Mouse (Mus musculus) right cerebral cortex, postnatal 25 days (tissue): ENCODE measurements around the gene Bicral.

Source experiments
- DNase-seq: peaks from one replicate; pipeline ENCODE4 v3.0.0; 2022

The Bicral gene

GRCm38 (mm10) chr17:46840304-46841010 lies 17.8 kb downstream of the Bicral start:
- no peak for DNase-seq

GRCm38 (mm10) chr17:46838396-46838920 lies 19.8 kb downstream of the Bicral start:
- no peak for DNase-seq

GRCm38 (mm10) chr17:46837897-46838296 lies 20.4 kb downstream of the Bicral start:
- DNase-seq: no peak

GRCm38 (mm10) chr17:46835093-46835715 lies 23.1 kb downstream of the Bicral start:
- DNase-seq: no peak

GRCm38 (mm10) chr17:46832981-46833305 lies 25.3 kb downstream of the Bicral start:
- no peak for DNase-seq

GRCm38 (mm10) chr17:46832101-46832980 lies 25.9 kb downstream of the Bicral start:
- DNase-seq: no peak

GRCm38 (mm10) chr17:46829856-46830535 lies 28.3 kb downstream of the Bicral start:
- no peak for DNase-seq

- DNase-seq: no peak
These were observed 29.3 kb downstream of the Bicral start for GRCm38 (mm10) chr17:46828935-46829334.

GRCm38 (mm10) chr17:46823091-46823490 lies 35.2 kb downstream of the Bicral start:
- DNase-seq: no peak

- DNase-seq: no peak
These were observed 37.7 kb downstream of the Bicral start for GRCm38 (mm10) chr17:46820628-46821027.

- no peak for DNase-seq
These were observed 40.5 kb downstream of the Bicral start for GRCm38 (mm10) chr17:46817734-46818158.

- no peak for DNase-seq
These were observed 42.0 kb downstream of the Bicral start for GRCm38 (mm10) chr17:46816306-46816705.

- no peak for DNase-seq
These were observed 43.8 kb downstream of the Bicral start for GRCm38 (mm10) chr17:46814497-46814896.

GRCm38 (mm10) chr17:46813637-46814036 lies 44.6 kb downstream of the Bicral start:
- no peak for DNase-seq

- no peak for DNase-seq
These were observed 45.8 kb downstream of the Bicral start for GRCm38 (mm10) chr17:46812442-46812841.

- no peak for DNase-seq
These were observed 47.6 kb downstream of the Bicral start for GRCm38 (mm10) chr17:46810672-46811071.

- no peak for DNase-seq
These were observed 49.0 kb downstream of the Bicral start for GRCm38 (mm10) chr17:46809131-46809830.

GRCm38 (mm10) chr17:46808376-46808775 lies 49.9 kb downstream of the Bicral start:
- DNase-seq: no peak

GRCm38 (mm10) chr17:46801761-46802160 lies 56.5 kb downstream of the Bicral start:
- no peak for DNase-seq

GRCm38 (mm10) chr17:46799680-46800079 lies 58.6 kb downstream of the Bicral start:
- DNase-seq: no peak

GRCm38 (mm10) chr17:46797386-46797785 lies 60.9 kb downstream of the Bicral start:
- DNase-seq: no peak

GRCm38 (mm10) chr17:46796743-46797142 lies 61.5 kb downstream of the Bicral start:
- no peak for DNase-seq
